Mouse (Mus musculus) bone marrow macrophage, adult 2 months (primary cell): Measurements from ENCODE around the gene Serinc2.

ENCODE experiments used
- CTCF ChIP-seq: IDR thresholded peaks from 2 replicates; pipeline ENCODE4 v1.5.1; 2012; ENCODE audit warnings: low read depth, mild to moderate bottlenecking, low read length, moderate library complexity
- POLR2A ChIP-seq: IDR thresholded peaks from 2 replicates; pipeline ENCODE4 v1.6.1; 2012; ENCODE audit warnings: mild to moderate bottlenecking, low read depth, low read length, borderline replicate concordance

GRCm38 (mm10) chr4:130213197-130213596 lies 65.8 kb downstream of the Serinc2 start:
- TF ChIP-seq CTCF = no peak
- TF ChIP-seq POLR2A = no peak
